Mouse (Mus musculus): ENCODE measurements around the gene Strn4. TPM values are rescaled to one million over a fixed set of nuclear protein-coding genes. Genes with fewer than 3 reads are reported as not detected.

Gene Strn4
- 28.4 TPM for polyA plus RNA-seq (2015; fragmentation: Illumina TruSeq; extraction: RNeasy Lipid Tissue Mini Kit (QIAGEN cat#74804); ENCODE audit: insufficient read depth, low read depth, low replicate concordance)

GRCm38 (mm10) chr7:16815351-16815941, at the start of gene Strn4:
TSS of gene Strn4 (plus strand) at chr7:16815889.

DNA sequence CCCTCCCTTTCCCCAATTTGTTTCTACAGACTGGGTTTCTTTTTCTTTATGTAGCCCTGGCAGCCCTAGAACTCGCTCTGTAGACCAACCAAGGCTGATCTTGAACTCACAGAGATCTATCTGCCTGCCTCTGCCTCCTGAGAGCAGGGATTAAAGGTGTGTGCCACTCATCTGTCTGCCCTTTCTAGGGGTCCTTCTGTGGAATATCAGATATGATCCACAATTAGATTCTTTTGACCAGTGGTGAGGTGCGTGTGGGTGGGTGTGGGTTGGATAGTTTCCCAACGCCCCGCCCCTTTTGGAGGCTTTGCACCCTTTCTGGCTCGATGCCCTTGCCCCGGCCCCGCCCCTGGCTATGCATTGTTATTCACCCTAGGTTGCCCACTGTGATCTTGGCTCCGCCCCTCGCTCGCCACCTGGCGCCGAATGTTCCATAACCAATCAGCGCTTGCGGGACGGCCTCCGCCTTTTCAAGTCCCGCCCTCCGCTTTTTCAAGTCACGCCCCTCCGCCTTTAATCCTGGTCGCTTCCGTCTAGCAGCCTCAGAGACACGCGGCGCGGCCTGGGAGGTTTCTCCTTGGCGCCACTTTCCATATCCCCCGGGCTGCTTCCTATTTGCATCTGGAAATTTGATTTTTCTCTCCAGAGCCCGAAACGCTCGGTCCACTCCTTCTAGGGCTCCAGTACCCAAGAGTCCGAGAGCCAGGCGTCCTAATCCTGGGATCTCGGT, 34.7 kb upstream of the Strn4 start, which contains the start of gene Slc1a5:
Gene Slc1a5, plus strand, starts transcription at position 516 of the 730 bp plus-strand sequence.

DNA sequence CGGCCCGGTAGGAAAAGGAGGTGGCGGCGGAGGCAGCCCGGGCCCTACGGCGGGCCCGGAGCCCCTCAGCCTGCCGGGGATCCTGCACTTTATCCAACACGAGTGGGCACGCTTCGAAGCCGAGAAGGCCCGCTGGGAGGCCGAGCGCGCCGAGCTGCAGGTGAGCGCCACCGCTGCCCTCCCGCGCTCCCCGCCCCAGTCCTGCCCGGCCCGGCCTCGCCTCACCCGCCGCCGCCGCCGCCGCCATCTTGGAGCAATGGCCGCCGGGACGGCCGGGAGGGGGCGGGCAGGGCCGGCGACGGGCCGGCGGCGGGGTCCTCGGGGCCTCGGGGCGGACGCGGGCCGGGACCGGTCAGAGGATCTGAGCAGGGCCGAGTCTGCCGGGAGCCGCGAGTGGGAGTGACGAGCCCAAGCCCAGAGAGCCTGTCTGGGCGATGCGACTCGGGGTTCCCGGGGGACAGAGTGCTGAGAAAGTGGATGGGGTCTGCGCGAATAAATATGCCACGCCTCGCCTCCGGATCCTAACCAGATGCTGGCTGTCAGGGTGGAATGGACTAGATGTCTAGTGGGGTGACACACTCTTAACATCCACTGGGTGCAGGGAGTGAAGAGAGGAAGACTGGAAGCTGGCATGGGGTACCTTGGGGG, 910 bp downstream of the Strn4 start, which contains the start of gene Fkrp:
Gene Fkrp, minus strand, starts transcription at position 258 of the 648 bp plus-strand sequence.

DNA sequence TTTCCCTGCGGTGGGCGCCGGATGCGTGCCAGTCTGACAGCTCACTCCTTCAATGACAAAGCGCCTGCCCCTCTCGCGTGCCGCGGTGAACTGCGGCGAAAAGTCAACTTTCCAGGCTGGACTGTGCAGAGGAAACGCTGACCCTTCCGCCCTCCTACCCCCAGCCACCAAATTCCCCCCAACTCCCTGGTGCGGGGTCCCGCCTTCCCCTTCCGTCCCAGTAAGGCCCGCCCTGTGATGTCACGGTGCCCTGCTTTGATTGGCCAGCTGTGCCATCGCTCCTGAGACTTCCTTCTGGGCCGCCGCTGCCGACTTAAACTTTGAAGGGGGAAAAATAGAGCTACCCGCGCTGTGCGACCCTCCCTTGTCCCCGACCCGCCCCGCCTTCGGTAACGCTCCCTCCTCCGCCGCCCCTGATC, 27.0 kb downstream of the Strn4 start, which contains the start of gene Prkd2:
Gene Prkd2, plus strand, starts transcription at position 258 of the 419 bp plus-strand sequence.

GRCm38 (mm10) chr7:16875310-16875325, 59.4 kb downstream of the Strn4 start, which contains the start of gene Dact3:
TSS of gene Dact3 (plus strand) at chr7:16875317.

Other genes starting within 250 kb of the Strn4 start
- 4.2 TPM for gene Arhgap35, start 200.9 kb upstream of the Strn4 start, polyA plus RNA-seq (2015; fragmentation: Illumina TruSeq; extraction: RNeasy Lipid Tissue Mini Kit (QIAGEN cat#74804); ENCODE audit: insufficient read depth, low read depth, low replicate concordance)
- gene Ceacam15, start 140.2 kb upstream of the Strn4 start, polyA plus RNA-seq (2015; fragmentation: Illumina TruSeq; extraction: RNeasy Lipid Tissue Mini Kit (QIAGEN cat#74804); ENCODE audit: insufficient read depth, low read depth, low replicate concordance), result not detected
- gene Ceacam9, start 94.0 kb upstream of the Strn4 start, polyA plus RNA-seq (2015; fragmentation: Illumina TruSeq; extraction: RNeasy Lipid Tissue Mini Kit (QIAGEN cat#74804); ENCODE audit: insufficient read depth, low read depth, low replicate concordance), result not detected
- gene Ap2s1, start 77.5 kb upstream of the Strn4 start, polyA plus RNA-seq (2015; fragmentation: Illumina TruSeq; extraction: RNeasy Lipid Tissue Mini Kit (QIAGEN cat#74804); ENCODE audit: insufficient read depth, low read depth, low replicate concordance), result 40.1 TPM
- 94.8 TPM for gene Slc1a5, start 34.5 kb upstream of the Strn4 start, polyA plus RNA-seq (2015; fragmentation: Illumina TruSeq; extraction: RNeasy Lipid Tissue Mini Kit (QIAGEN cat#74804); ENCODE audit: insufficient read depth, low read depth, low replicate concordance)
- gene Fkrp, start 843 bp downstream of the Strn4 start, polyA plus RNA-seq (2015; fragmentation: Illumina TruSeq; extraction: RNeasy Lipid Tissue Mini Kit (QIAGEN cat#74804); ENCODE audit: insufficient read depth, low read depth, low replicate concordance), result 4.5 TPM
- gene Prkd2, start 27.0 kb downstream of the Strn4 start, polyA plus RNA-seq (2015; fragmentation: Illumina TruSeq; extraction: RNeasy Lipid Tissue Mini Kit (QIAGEN cat#74804); ENCODE audit: insufficient read depth, low read depth, low replicate concordance), result 6.3 TPM
- 1.1 TPM for gene Dact3, start 59.4 kb downstream of the Strn4 start, polyA plus RNA-seq (2015; fragmentation: Illumina TruSeq; extraction: RNeasy Lipid Tissue Mini Kit (QIAGEN cat#74804); ENCODE audit: insufficient read depth, low read depth, low replicate concordance)
- 2.3 TPM for gene Gng8, start 75.9 kb downstream of the Strn4 start, polyA plus RNA-seq (2015; fragmentation: Illumina TruSeq; extraction: RNeasy Lipid Tissue Mini Kit (QIAGEN cat#74804); ENCODE audit: insufficient read depth, low read depth, low replicate concordance)
- 1.8 TPM for gene Ptgir, start 90.6 kb downstream of the Strn4 start, polyA plus RNA-seq (2015; fragmentation: Illumina TruSeq; extraction: RNeasy Lipid Tissue Mini Kit (QIAGEN cat#74804); ENCODE audit: insufficient read depth, low read depth, low replicate concordance)
- gene Calm3, start 108.2 kb downstream of the Strn4 start, polyA plus RNA-seq (2015; fragmentation: Illumina TruSeq; extraction: RNeasy Lipid Tissue Mini Kit (QIAGEN cat#74804); ENCODE audit: insufficient read depth, low read depth, low replicate concordance), result 43.4 TPM
- 11.8 TPM for gene Pnmal2, start 128.8 kb downstream of the Strn4 start, polyA plus RNA-seq (2015; fragmentation: Illumina TruSeq; extraction: RNeasy Lipid Tissue Mini Kit (QIAGEN cat#74804); ENCODE audit: insufficient read depth, low read depth, low replicate concordance)
- gene Pnmal1, start 143.8 kb downstream of the Strn4 start, polyA plus RNA-seq (2015; fragmentation: Illumina TruSeq; extraction: RNeasy Lipid Tissue Mini Kit (QIAGEN cat#74804); ENCODE audit: insufficient read depth, low read depth, low replicate concordance), result 1.4 TPM
- 0.20 TPM for gene Gm42372, start 167.2 kb downstream of the Strn4 start, polyA plus RNA-seq (2015; fragmentation: Illumina TruSeq; extraction: RNeasy Lipid Tissue Mini Kit (QIAGEN cat#74804); ENCODE audit: insufficient read depth, low read depth, low replicate concordance)
- 0.76 TPM for gene Ccdc8, start 176.8 kb downstream of the Strn4 start, polyA plus RNA-seq (2015; fragmentation: Illumina TruSeq; extraction: RNeasy Lipid Tissue Mini Kit (QIAGEN cat#74804); ENCODE audit: insufficient read depth, low read depth, low replicate concordance)
- 44.1 TPM for gene Ppp5c, start 212.0 kb downstream of the Strn4 start, polyA plus RNA-seq (2015; fragmentation: Illumina TruSeq; extraction: RNeasy Lipid Tissue Mini Kit (QIAGEN cat#74804); ENCODE audit: insufficient read depth, low read depth, low replicate concordance)
- 0.17 TPM for gene Hif3a, start 246.5 kb downstream of the Strn4 start, polyA plus RNA-seq (2015; fragmentation: Illumina TruSeq; extraction: RNeasy Lipid Tissue Mini Kit (QIAGEN cat#74804); ENCODE audit: insufficient read depth, low read depth, low replicate concordance)

All from pancreas, adult 10 weeks (tissue).